Mouse (Mus musculus) embryonic facial prominence, embryonic 15.5 days (tissue): ENCODE measurements around the gene Cd164l2. TPM values are rescaled to one million over a fixed set of nuclear protein-coding genes. Genes with fewer than 3 reads are reported as not detected.

Experiments used
- ATAC-seq: fragments of 200-750 bp; cut with Nextera tagmentation; 2 replicates; pipeline ENCODE4 v1.8.0; 2017; ENCODE audit warnings: low read depth, moderate TSS enrichment; ENCODE audit not compliant: insufficient number of reproducible peaks, low FRiP score, low TSS enrichment
- H3K27ac ChIP-seq: fragments of 300-500 bp; sonication (generic); replicated peaks from 2 replicates; pipeline ENCODE4 v1.5.1; 2015; ENCODE audit warnings: mild to moderate bottlenecking, inconsistent platforms
- H3K27me3 ChIP-seq: fragments of 300-500 bp; sonication (generic); 2 replicates; pipeline ENCODE4 v1.6.1; 2015; ENCODE audit warnings: inconsistent platforms
- H3K36me3 ChIP-seq: fragments of 300-500 bp; sonication (generic); 2 replicates; pipeline ENCODE4 v1.6.1; 2015; ENCODE audit warnings: mild to moderate bottlenecking, inconsistent platforms
- H3K4me1 ChIP-seq: fragments of 300-500 bp; sonication (generic); 2 replicates; pipeline ENCODE4 v1.6.1; 2015; ENCODE audit warnings: inconsistent platforms
- H3K4me2 ChIP-seq: fragments of 300-500 bp; sonication (generic); replicated peaks from 2 replicates; pipeline ENCODE4 v1.6.1; 2015; ENCODE audit warnings: mild to moderate bottlenecking, inconsistent platforms
- H3K4me3 ChIP-seq: fragments of 300-500 bp; sonication (generic); replicated peaks from 2 replicates; pipeline ENCODE4 v1.5.1; 2015; ENCODE audit warnings: mild to moderate bottlenecking, inconsistent platforms
- H3K9ac ChIP-seq: fragments of 300-500 bp; sonication (generic); 2 replicates; pipeline ENCODE4 v1.6.1; 2015; ENCODE audit warnings: inconsistent platforms
- H3K9me3 ChIP-seq: fragments of 300-500 bp; sonication (generic); replicated peaks from 2 replicates; pipeline ENCODE4 v1.6.1; 2016; ENCODE audit warnings: inconsistent platforms
- WGBS: fragments of 180-500 bp; shearing (Covaris S2); methylation state at CpG from one replicate; pipeline ENCODE4 v1.1.7; 2015; 5-methylcytosine and 5-hydroxymethylcytosine counted together
- polyA plus RNA-seq: library from polyadenylated mRNA; unstranded; fragments of >200 nt; fragmentation: Nextera tagmentation; extraction: Ambion mirVana; gene quantifications from 2 replicates; pipeline ENCODE4 v1.2.1, GENCODE M21; 2015

The Cd164l2 gene
- polyA plus RNA-seq, 1 experiment from 2014 or later: 9.3 TPM

GRCm38 (mm10) chr4:133176761-133177403, 35.0 kb upstream of the Cd164l2 start:
- Histone ChIP-seq H3K27ac (peak overlapping the region; percentile 31; the same call in 1 of the 2 replicates), H3K9me3 (no peaks in the 10 kb centered on the region), H3K4me1 (peaks cover 30% of the 10 kb centered on the region; the same call in 1 of the 2 replicates), H3K36me3 (peaks cover 48% of the 10 kb centered on the region), H3K27me3 (no peaks in the 10 kb centered on the region), H3K4me2 (no peak overlapping the region), H3K9ac (no peak overlapping the region), H3K4me3 (no peak overlapping the region)
- WGBS: 69% methylated on average over 18 of the region's 18 CpGs
- ATAC-seq: no peak

GRCm38 (mm10) chr4:133178305-133178704, 33.6 kb upstream of the Cd164l2 start:
- ATAC-seq: no peak
- H3K36me3 ChIP-seq: peaks cover 50% of the 10 kb centered on the region
- WGBS: 76% methylated on average over 5 of the region's 5 CpGs
- H3K9ac ChIP-seq: no peak overlapping the region
- H3K27ac ChIP-seq: no peak overlapping the region
- H3K27me3 ChIP-seq: no peaks in the 10 kb centered on the region
- H3K9me3 ChIP-seq: no peaks in the 10 kb centered on the region
- no peak overlapping the region for H3K4me3 ChIP-seq
- no peak overlapping the region for H3K4me2 ChIP-seq
- H3K4me1 ChIP-seq: peaks cover 25% of the 10 kb centered on the region

GRCm38 (mm10) chr4:133179258-133179657, 32.7 kb upstream of the Cd164l2 start:
- no peaks in the 10 kb centered on the region for H3K27me3 ChIP-seq
- H3K4me2 ChIP-seq: no peak overlapping the region
- ATAC-seq: no peak
- no peak overlapping the region for H3K27ac ChIP-seq
- H3K4me3 ChIP-seq: no peak overlapping the region
- peaks cover 50% of the 10 kb centered on the region for H3K36me3 ChIP-seq
- H3K4me1 ChIP-seq: peaks cover 35% of the 10 kb centered on the region
- H3K9me3 ChIP-seq: no peaks in the 10 kb centered on the region
- H3K9ac ChIP-seq: no peak overlapping the region
- WGBS: 96% methylated on average over 7 of the region's 7 CpGs

GRCm38 (mm10) chr4:133182439-133183033, 29.4 kb upstream of the Cd164l2 start:
- Histone ChIP-seq H3K36me3 (peaks cover 56% of the 10 kb centered on the region), H3K27ac (no peak overlapping the region), H3K9me3 (no peaks in the 10 kb centered on the region), H3K4me1 (peaks cover 33% of the 10 kb centered on the region), H3K4me2 (no peak overlapping the region), H3K9ac (no peak overlapping the region), H3K27me3 (no peaks in the 10 kb centered on the region), H3K4me3 (no peak overlapping the region)
- ATAC-seq: no peak
- 89% methylated on average over 8 of the region's 8 CpGs for WGBS

- ATAC-seq: no peak
- WGBS: 46% methylated on average over 14 of the region's 14 CpGs
- H3K27me3 ChIP-seq: no peaks in the 10 kb centered on the region
- H3K9me3 ChIP-seq: no peaks in the 10 kb centered on the region
- H3K27ac ChIP-seq: peak overlapping the region; percentile 85
- H3K4me2 ChIP-seq: no peak overlapping the region
- H3K4me3 ChIP-seq: no peak overlapping the region
- peaks cover 29% of the 10 kb centered on the region for H3K4me1 ChIP-seq
- peaks cover 56% of the 10 kb centered on the region for H3K36me3 ChIP-seq
- H3K9ac ChIP-seq: no peak overlapping the region
Observed at GRCm38 (mm10) chr4:133184031-133184897, 27.7 kb upstream of the Cd164l2 start.

- ATAC-seq: 0 out of 2 replicates have a peak, but pooled peaks have one; percentile 56
Observed at GRCm38 (mm10) chr4:133184898-133185665, 26.8 kb upstream of the Cd164l2 start.

GRCm38 (mm10) chr4:133185893-133186292, 26.0 kb upstream of the Cd164l2 start:
- no peak for ATAC-seq
- H3K4me2 ChIP-seq: no peak overlapping the region
- no peak overlapping the region for H3K27ac ChIP-seq
- no peak overlapping the region for H3K9ac ChIP-seq
- H3K36me3 ChIP-seq: peaks cover 60% of the 10 kb centered on the region
- H3K4me3 ChIP-seq: no peak overlapping the region
- no peaks in the 10 kb centered on the region for H3K27me3 ChIP-seq
- no peaks in the 10 kb centered on the region for H3K9me3 ChIP-seq
- 46% methylated on average over 8 of the region's 8 CpGs for WGBS
- peaks cover 29% of the 10 kb centered on the region for H3K4me1 ChIP-seq

More at GRCm38 (mm10) chr4:133184898-133185665, 26.8 kb upstream of the Cd164l2 start:
- 29% methylated on average over 15 of the region's 15 CpGs for WGBS
- H3K9me3 ChIP-seq: no peaks in the 10 kb centered on the region
- H3K9ac ChIP-seq: no peak overlapping the region
- no peak overlapping the region for H3K4me3 ChIP-seq
- H3K27me3 ChIP-seq: no peaks in the 10 kb centered on the region
- no peak overlapping the region for H3K4me2 ChIP-seq
- peaks cover 29% of the 10 kb centered on the region for H3K4me1 ChIP-seq
- peak overlapping the region; percentile 85 for H3K27ac ChIP-seq
- H3K36me3 ChIP-seq: peaks cover 59% of the 10 kb centered on the region

- Histone ChIP-seq H3K4me2 (no peak overlapping the region), H3K36me3 (peaks cover 60% of the 10 kb centered on the region), H3K4me3 (no peak overlapping the region), H3K27ac (no peak overlapping the region), H3K4me1 (peaks cover 29% of the 10 kb centered on the region), H3K27me3 (no peaks in the 10 kb centered on the region), H3K9ac (no peak overlapping the region), H3K9me3 (no peaks in the 10 kb centered on the region)
- ATAC-seq: no peak
- WGBS: 89% methylated on average over 5 of the region's 5 CpGs
Observed at GRCm38 (mm10) chr4:133186856-133187255, 25.1 kb upstream of the Cd164l2 start.

GRCm38 (mm10) chr4:133189396-133189795, 22.5 kb upstream of the Cd164l2 start:
- 63% methylated on average over 10 of the region's 10 CpGs for WGBS
- H3K4me3 ChIP-seq: no peak overlapping the region
- H3K9me3 ChIP-seq: no peaks in the 10 kb centered on the region
- H3K27ac ChIP-seq: no peak overlapping the region
- no peak overlapping the region for H3K9ac ChIP-seq
- H3K4me2 ChIP-seq: no peak overlapping the region
- peaks cover 18% of the 10 kb centered on the region for H3K4me1 ChIP-seq
- ATAC-seq: no peak
- H3K36me3 ChIP-seq: peaks cover 82% of the 10 kb centered on the region
- no peaks in the 10 kb centered on the region for H3K27me3 ChIP-seq

- Histone ChIP-seq H3K9me3 (no peaks in the 10 kb centered on the region), H3K36me3 (peaks cover 65% of the 10 kb centered on the region), H3K27me3 (no peaks in the 10 kb centered on the region), H3K4me2 (no peak overlapping the region), H3K4me1 (peaks cover 38% of the 10 kb centered on the region), H3K4me3 (no peak overlapping the region), H3K27ac (no peak overlapping the region; the same call in 1 of the 2 replicates), H3K9ac (no peak overlapping the region)
- 84% methylated on average over 11 of the region's 11 CpGs for WGBS
- no peak for ATAC-seq
Observed at GRCm38 (mm10) chr4:133194482-133194881, 17.4 kb upstream of the Cd164l2 start.
